Mouse (Mus musculus) right cerebral cortex, postnatal 10 days (tissue): ENCODE data around the gene Rhbdl1.

Source experiments
- DNase-seq, 2 experiments: peaks; one replicate each; pipeline ENCODE4 v3.0.0; 2021; ENCODE audit warnings: low spot score in 2 of 2

Gene Rhbdl1

GRCm38 (mm10) chr17:25837076-25837410 is at the start of gene Rhbdl1:
TSS of gene Rhbdl1 (minus strand) at chr17:25837295.
- DNase-seq: peak; percentile 94

- DNase-seq: no peak
These were observed 49.7 kb upstream of the Rhbdl1 start for GRCm38 (mm10) chr17:25886806-25887205.

GRCm38 (mm10) chr17:25885636-25886035 is 48.5 kb upstream of the Rhbdl1 start:
- DNase-seq: no peak

GRCm38 (mm10) chr17:25883824-25884223 is 46.7 kb upstream of the Rhbdl1 start:
- DNase-seq: no peak

- DNase-seq: no peak
These were observed 46.2 kb upstream of the Rhbdl1 start for GRCm38 (mm10) chr17:25883268-25883667.

- no peak for DNase-seq
These were observed 45.2 kb upstream of the Rhbdl1 start for GRCm38 (mm10) chr17:25882306-25882705.

GRCm38 (mm10) chr17:25881691-25882090 is 44.6 kb upstream of the Rhbdl1 start:
- no peak for DNase-seq

GRCm38 (mm10) chr17:25880913-25881641 is 44.0 kb upstream of the Rhbdl1 start:
- no peak for DNase-seq

- no peak for DNase-seq
These were observed 43.3 kb upstream of the Rhbdl1 start, which contains the start of gene Wfikkn1 for GRCm38 (mm10) chr17:25880196-25880910. TSS of gene Wfikkn1 (minus strand) at chr17:25880858.

GRCm38 (mm10) chr17:25879750-25880149 is 42.7 kb upstream of the Rhbdl1 start:
- no peak for DNase-seq

- DNase-seq: peak; percentile 63 to 73
These were observed 42.2 kb upstream of the Rhbdl1 start for GRCm38 (mm10) chr17:25879261-25879660.

GRCm38 (mm10) chr17:25878611-25879180 is 41.6 kb upstream of the Rhbdl1 start:
- DNase-seq: no peak

- DNase-seq: peak in 1 of 2 experiments; percentile 64
These were observed 40.9 kb upstream of the Rhbdl1 start for GRCm38 (mm10) chr17:25877741-25878610.

- no peak for DNase-seq
These were observed 39.9 kb upstream of the Rhbdl1 start for GRCm38 (mm10) chr17:25877025-25877424.

GRCm38 (mm10) chr17:25876347-25876915 is 39.3 kb upstream of the Rhbdl1 start:
- DNase-seq: no peak

- peak; percentile 94 for DNase-seq
These were observed 38.4 kb upstream of the Rhbdl1 start for GRCm38 (mm10) chr17:25875171-25876136.

- peak; percentile 95 to 96 for DNase-seq
These were observed 37.7 kb upstream of the Rhbdl1 start, which contains the start of gene Mettl26 for GRCm38 (mm10) chr17:25874721-25875170. TSS of gene Mettl26 (plus strand) at chr17:25875074.

- DNase-seq: no peak
These were observed 37.1 kb upstream of the Rhbdl1 start for GRCm38 (mm10) chr17:25874148-25874720.

GRCm38 (mm10) chr17:25873405-25874147 is 36.5 kb upstream of the Rhbdl1 start:
- DNase-seq: no peak
